Mouse (Mus musculus): Measurements from ENCODE around the gene Tle4.

GRCm38 (mm10) chr19:14453486-14453885 lies 144.4 kb downstream of the Tle4 start:
- TF ChIP-seq POLR2A (IDR thresholded peaks at IDR 0.05; ENCODE audit: insufficient read depth, low read depth, low read length) (no peak), CTCF (IDR thresholded peaks at IDR 0.05; ENCODE audit: insufficient read depth, low read depth, low read length) (no peak)
